Mouse (Mus musculus): ENCODE measurements around the gene Ndc1. TPM values are rescaled to one million over a fixed set of nuclear protein-coding genes. Genes with fewer than 3 reads are reported as not detected.
"Not testable (repeated sequence)": the region's sequence is repeated elsewhere in the genome, so short reads cannot be mapped to it uniquely, and the experiment has no call there.

The Ndc1 gene
- polyA plus RNA-seq, 1 experiment from 2014 or later: 20.9 TPM

GRCm38 (mm10) chr4:107349311-107350008, 18.1 kb upstream of the Ndc1 start:
- WGBS: 75% methylated on average over 8 of the region's 8 CpGs
- Histone ChIP-seq H3K27me3 (no peaks in the 10 kb centered on the region), H3K36me3 (peaks cover 36% of the 10 kb centered on the region), H3K4me3 (replicated peaks) (no peak overlapping the region), H3K27ac (no peak overlapping the region), H3K4me1 (replicated peaks) (peaks cover 11% of the 10 kb centered on the region), H3K9ac (replicated peaks) (no peak overlapping the region), H3K9me3 (no peaks in the 10 kb centered on the region), H3K4me2 (replicated peaks) (no peak overlapping the region)
- ATAC-seq: peak; percentile 34; the same call in 1 of the 2 replicates

DNA sequence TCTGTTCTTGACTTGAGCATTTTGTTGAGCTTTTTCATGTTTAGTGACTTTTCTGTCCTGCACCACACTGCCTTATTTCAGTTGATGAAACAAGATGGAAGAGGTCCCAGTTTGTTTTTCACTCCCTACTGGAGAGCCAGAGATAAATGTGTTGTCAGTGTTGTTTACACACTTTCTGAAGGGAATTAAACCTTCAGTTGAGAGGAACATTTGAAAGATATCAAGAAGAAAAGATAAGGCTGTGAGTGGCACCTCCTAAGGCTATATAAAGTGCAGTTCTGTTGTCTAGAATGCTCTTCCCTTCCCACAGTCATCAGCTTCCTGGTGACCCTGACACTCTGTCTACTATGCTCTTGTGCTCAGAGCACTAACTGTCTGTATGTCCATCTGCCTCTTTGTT, 16.2 kb upstream of the Ndc1 start:
- Histone ChIP-seq H3K9ac (replicated peaks) (no peak overlapping the region), H3K4me1 (replicated peaks) (peaks cover 11% of the 10 kb centered on the region), H3K4me2 (replicated peaks) (no peak overlapping the region), H3K27ac (no peak overlapping the region), H3K9me3 (no peaks in the 10 kb centered on the region), H3K36me3 (peaks cover 22% of the 10 kb centered on the region), H3K27me3 (no peaks in the 10 kb centered on the region), H3K4me3 (replicated peaks) (no peak overlapping the region)
- ATAC-seq: no peak

DNA sequence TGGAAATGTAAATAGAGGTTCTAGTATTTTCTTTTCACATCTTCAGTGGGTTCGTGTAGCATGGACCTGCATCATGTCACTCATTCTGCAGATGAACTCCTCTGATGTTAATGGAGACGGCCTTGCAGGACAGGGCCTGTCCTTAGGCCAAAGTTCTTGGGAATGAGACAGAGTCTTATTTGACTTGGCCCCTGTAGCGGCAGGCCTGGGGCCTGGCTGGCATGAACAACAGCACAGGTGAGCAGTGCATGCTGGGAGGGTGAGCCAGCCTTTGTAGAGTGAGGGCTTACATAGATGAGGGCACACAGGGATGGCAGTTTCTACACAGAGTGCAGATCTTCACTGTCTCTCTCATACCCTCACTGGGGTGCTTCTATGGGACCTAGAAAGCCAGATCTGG, 14.0 kb upstream of the Ndc1 start:
- no peak overlapping the region for H3K4me2 ChIP-seq (replicated peaks)
- no peak overlapping the region for H3K27ac ChIP-seq
- H3K4me3 ChIP-seq (replicated peaks): no peak overlapping the region
- H3K4me1 ChIP-seq (replicated peaks): peaks cover 5% of the 10 kb centered on the region
- WGBS: 88% methylated on average over 3 of the region's 3 CpGs
- H3K27me3 ChIP-seq: no peaks in the 10 kb centered on the region
- H3K36me3 ChIP-seq: peaks cover 22% of the 10 kb centered on the region
- no peaks in the 10 kb centered on the region for H3K9me3 ChIP-seq
- no peak overlapping the region for H3K9ac ChIP-seq (replicated peaks)
- no peak for ATAC-seq

DNA sequence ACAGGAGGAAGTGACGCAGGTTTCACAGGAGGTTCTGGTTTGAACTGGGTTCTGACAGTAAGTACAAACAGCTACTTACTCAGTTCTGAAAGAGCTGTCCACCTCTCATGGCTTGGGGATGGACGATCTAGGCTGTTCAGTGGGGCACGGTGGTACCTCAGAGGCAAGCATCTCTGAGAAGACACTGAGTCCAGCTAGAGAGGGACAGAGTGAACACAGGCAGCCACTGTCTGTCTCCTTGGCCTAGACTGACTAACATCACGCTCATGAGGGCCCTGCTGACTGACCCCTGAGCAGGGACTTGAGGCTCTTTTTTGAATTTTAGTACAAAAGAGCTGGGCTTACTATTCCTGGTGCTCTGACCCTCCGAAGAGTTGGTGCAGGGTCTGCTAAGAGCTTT, 13.5 kb upstream of the Ndc1 start:
- Histone ChIP-seq H3K9ac (replicated peaks) (no peak overlapping the region), H3K27ac (no peak overlapping the region), H3K4me3 (replicated peaks) (no peak overlapping the region), H3K4me2 (replicated peaks) (no peak overlapping the region), H3K4me1 (replicated peaks) (peaks cover under 1% of the 10 kb centered on the region), H3K9me3 (no peaks in the 10 kb centered on the region), H3K27me3 (no peaks in the 10 kb centered on the region), H3K36me3 (peaks cover 23% of the 10 kb centered on the region)
- 90% methylated on average over 5 of the region's 5 CpGs for WGBS
- no peak for ATAC-seq

DNA sequence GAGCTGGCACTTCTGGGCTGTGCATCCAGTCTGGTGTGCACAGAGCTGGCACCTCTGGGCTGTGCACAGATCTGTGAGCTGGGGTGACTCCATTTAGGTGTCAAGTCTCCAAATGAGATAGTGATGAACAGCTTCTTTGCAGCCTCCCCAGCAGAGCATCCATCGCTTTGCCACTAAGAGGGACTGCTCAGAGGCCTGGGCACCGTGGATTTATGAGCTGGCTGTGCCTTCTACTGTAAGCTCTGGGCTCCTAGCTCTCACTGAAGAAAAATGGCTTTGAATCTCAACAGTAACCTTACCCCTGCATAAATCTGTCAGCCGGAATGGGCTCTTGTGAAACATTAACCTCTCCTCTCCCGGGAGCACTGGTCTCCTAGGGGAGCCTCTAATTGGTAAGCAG, 13.0 kb upstream of the Ndc1 start:
- H3K27ac ChIP-seq: no peak overlapping the region
- H3K4me2 ChIP-seq (replicated peaks): no peak overlapping the region
- H3K4me1 ChIP-seq (replicated peaks): no peaks in the 10 kb centered on the region
- 69% methylated on average over 4 of the region's 4 CpGs for WGBS
- no peak for ATAC-seq
- no peak overlapping the region for H3K9ac ChIP-seq (replicated peaks)
- H3K36me3 ChIP-seq: peaks cover 24% of the 10 kb centered on the region
- no peaks in the 10 kb centered on the region for H3K27me3 ChIP-seq
- no peaks in the 10 kb centered on the region for H3K9me3 ChIP-seq
- H3K4me3 ChIP-seq (replicated peaks): no peak overlapping the region

DNA sequence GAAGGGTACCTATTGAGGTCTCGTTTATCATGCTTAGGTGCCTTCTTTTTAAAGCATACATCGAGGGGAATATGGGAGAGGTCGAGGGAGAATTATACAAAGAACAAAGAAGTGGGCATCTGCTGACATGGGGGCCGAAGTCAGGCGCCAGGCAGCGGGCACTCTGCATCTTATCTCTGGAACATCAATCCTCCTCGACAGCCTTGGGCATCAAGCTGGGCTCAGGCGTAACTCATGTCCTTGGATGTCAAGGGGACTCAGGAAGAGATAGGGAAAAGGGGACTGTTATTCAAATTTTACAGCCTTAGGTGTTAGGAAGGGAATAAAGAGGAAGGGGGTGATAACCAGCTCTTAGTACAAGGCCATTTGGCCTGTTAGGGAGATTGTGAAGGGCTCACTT, 10.4 kb upstream of the Ndc1 start:
- not testable (repeated sequence) for H3K9ac ChIP-seq (replicated peaks); H3K4me2 ChIP-seq (replicated peaks); H3K4me3 ChIP-seq (replicated peaks); H3K27ac ChIP-seq; H3K9me3 ChIP-seq; H3K27me3 ChIP-seq; H3K4me1 ChIP-seq (replicated peaks); ATAC-seq; H3K36me3 ChIP-seq
- WGBS: 84% methylated on average over 8 of the region's 8 CpGs

- Histone ChIP-seq H3K27me3 (no peaks in the 10 kb centered on the region), H3K9ac (replicated peaks) (no peak overlapping the region), H3K4me2 (replicated peaks) (no peak overlapping the region), H3K4me3 (replicated peaks) (no peak overlapping the region), H3K4me1 (replicated peaks) (no peaks in the 10 kb centered on the region), H3K9me3 (no peaks in the 10 kb centered on the region), H3K36me3 (peaks cover 9% of the 10 kb centered on the region), H3K27ac (no peak overlapping the region)
- 89% methylated on average over 3 of the region's 3 CpGs for WGBS
- no peak for ATAC-seq
Measured at GRCm38 (mm10) chr4:107358460-107358859, 9.1 kb upstream of the Ndc1 start.

GRCm38 (mm10) chr4:107360457-107361145, 7.0 kb upstream of the Ndc1 start:
- Histone ChIP-seq H3K9me3 (no peaks in the 10 kb centered on the region), H3K36me3 (peaks cover 9% of the 10 kb centered on the region), H3K4me3 (replicated peaks) (no peak overlapping the region), H3K27me3 (no peaks in the 10 kb centered on the region), H3K4me1 (replicated peaks) (no peaks in the 10 kb centered on the region), H3K27ac (no peak overlapping the region), H3K9ac (replicated peaks) (no peak overlapping the region), H3K4me2 (replicated peaks) (no peak overlapping the region)
- no peak for ATAC-seq
- WGBS: 88% methylated on average over 7 of the region's 7 CpGs

DNA sequence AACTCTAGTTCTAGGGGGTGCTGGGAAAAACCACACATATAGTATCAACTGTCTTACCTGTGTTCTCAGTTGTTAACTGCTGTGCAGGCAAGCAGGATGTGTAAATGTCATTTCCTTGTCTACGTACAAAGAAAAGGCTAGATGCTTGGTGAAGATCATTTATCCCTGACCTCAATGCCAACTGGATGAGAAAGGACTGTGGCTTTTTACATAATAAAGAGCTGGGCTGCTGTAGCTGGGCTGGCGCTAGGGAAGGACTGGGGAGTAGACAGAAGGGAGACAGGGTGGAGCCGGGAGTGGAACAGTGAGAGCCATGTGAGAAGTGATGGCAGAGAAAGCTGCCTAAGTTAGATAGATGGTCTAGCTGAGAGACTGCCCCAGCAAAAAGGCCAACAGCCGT, 4.8 kb upstream of the Ndc1 start:
- Histone ChIP-seq H3K4me3 (replicated peaks) (no peak overlapping the region), H3K9ac (replicated peaks) (no peak overlapping the region), H3K27me3 (no peaks in the 10 kb centered on the region), H3K9me3 (no peaks in the 10 kb centered on the region), H3K4me1 (replicated peaks) (no peaks in the 10 kb centered on the region), H3K27ac (no peak overlapping the region), H3K36me3 (peaks cover 9% of the 10 kb centered on the region), H3K4me2 (replicated peaks) (no peak overlapping the region)
- ATAC-seq: no peak
- 51% methylated on average over 4 of the region's 4 CpGs for WGBS

- H3K4me1 ChIP-seq (replicated peaks): peaks cover 4% of the 10 kb centered on the region
- H3K9ac ChIP-seq (replicated peaks): no peak overlapping the region
- ATAC-seq: no peak
- H3K27me3 ChIP-seq: no peaks in the 10 kb centered on the region
- H3K36me3 ChIP-seq: peaks cover 5% of the 10 kb centered on the region
- no peak overlapping the region for H3K4me2 ChIP-seq (replicated peaks)
- WGBS: 82% methylated on average over 6 of the region's 6 CpGs
- no peak overlapping the region for H3K4me3 ChIP-seq (replicated peaks)
- H3K9me3 ChIP-seq: no peaks in the 10 kb centered on the region
- no peak overlapping the region for H3K27ac ChIP-seq
Measured at GRCm38 (mm10) chr4:107363573-107363972, 4.0 kb upstream of the Ndc1 start.

- Histone ChIP-seq H3K4me3 (replicated peaks) (no peak overlapping the region), H3K4me1 (replicated peaks) (peaks cover 10% of the 10 kb centered on the region), H3K9me3 (no peaks in the 10 kb centered on the region), H3K9ac (replicated peaks) (no peak overlapping the region), H3K27me3 (no peaks in the 10 kb centered on the region), H3K4me2 (replicated peaks) (no peak overlapping the region), H3K36me3 (peaks cover 5% of the 10 kb centered on the region; the same call in 1 of the 2 replicates), H3K27ac (no peak overlapping the region; the same call in 1 of the 2 replicates)
- ATAC-seq: no peak
- 88% methylated on average over 5 of the region's 5 CpGs for whole genome bisulfite sequencing
Measured at GRCm38 (mm10) chr4:107364190-107364639, 3.4 kb upstream of the Ndc1 start.

- not testable (repeated sequence) for H3K4me2 ChIP-seq (replicated peaks); H3K9me3 ChIP-seq; H3K27ac ChIP-seq; H3K4me3 ChIP-seq (replicated peaks); ATAC-seq; H3K36me3 ChIP-seq; H3K27me3 ChIP-seq; H3K9ac ChIP-seq (replicated peaks)
- peaks cover 11% of the 10 kb centered on the region for H3K4me1 ChIP-seq (replicated peaks)
Measured at GRCm38 (mm10) chr4:107366408-107366807, 1.2 kb upstream of the Ndc1 start.
